Mouse (Mus musculus) MEL (cell line): ENCODE data around the gene Gm10271. TPM values are rescaled to one million over a fixed set of nuclear protein-coding genes. Genes with fewer than 3 reads are reported as not detected.

Experiments used
- DNase-seq: peaks from one replicate; pipeline ENCODE4 v3.0.0; 2011; ENCODE audit warnings: low read depth, low spot score
- H3K27ac ChIP-seq: 2 replicates; pipeline ENCODE4 v1.5.1; 2012; ENCODE audit warnings: low read depth, mild to moderate bottlenecking, control low read depth, low read length, moderate library complexity; ENCODE audit not compliant: control insufficient read depth
- H3K27me3 ChIP-seq, 2 experiments: fragments of 150-350 bp in 1 of 2; sonication (generic) in 1 of 2; 2 replicates each; pipeline ENCODE4 v1.6.1; 2012; ENCODE audit warnings: low read length in 2 of 2, mild to moderate bottlenecking in 2 of 2, improper control_type of control experiment in 1 of 2, moderate library complexity in 1 of 2; ENCODE audit not compliant: insufficient read depth in 2 of 2, control insufficient read depth in 1 of 2
- H3K36me3 ChIP-seq, 2 experiments: 2 replicates each; pipeline ENCODE4 v1.6.1; 2012 to 2014; ENCODE audit warnings: low read length in 2 of 2, improper control_type of control experiment in 1 of 2, inconsistent platforms in 1 of 2, mild to moderate bottlenecking in 1 of 2; ENCODE audit not compliant: insufficient read depth in 2 of 2, control insufficient read depth in 1 of 2
- H3K4me1 ChIP-seq, 2 experiments: fragments of 150-350 bp in 1 of 2; sonication (generic) in 1 of 2; 2 replicates each; pipeline ENCODE4 v1.6.1; 2012; ENCODE audit warnings: low read length in 2 of 2, improper control_type of control experiment in 1 of 2, mild to moderate bottlenecking in 1 of 2; ENCODE audit not compliant: insufficient read depth in 2 of 2, control insufficient read depth in 1 of 2
- H3K4me3 ChIP-seq, 2 experiments: fragments of 150-350 bp in 1 of 2; sonication (generic) in 1 of 2; 2 replicates each; pipeline ENCODE4 v1.5.1; 2012; ENCODE audit warnings: low read depth in 2 of 2, low read length in 2 of 2, mild to moderate bottlenecking in 2 of 2, moderate library complexity in 2 of 2, control low read depth in 1 of 2, improper control_type of control experiment in 1 of 2; ENCODE audit not compliant: control insufficient read depth in 1 of 2, insufficient read depth in 1 of 2
- H3K79me2 ChIP-seq: 2 replicates; pipeline ENCODE4 v1.6.1; 2012; ENCODE audit warnings: mild to moderate bottlenecking, low read length, moderate library complexity; ENCODE audit not compliant: control insufficient read depth, poor library complexity, insufficient read depth
- H3K9ac ChIP-seq: 2 replicates; pipeline ENCODE4 v1.6.1; 2012; ENCODE audit warnings: low read depth, mild to moderate bottlenecking, control low read depth, low read length, moderate library complexity; ENCODE audit not compliant: control insufficient read depth, poor library complexity, severe bottlenecking
- H3K9me3 ChIP-seq: fragments of 150-350 bp; sonication (generic); replicated peaks from 2 replicates; pipeline ENCODE4 v1.6.1; 2012; ENCODE audit warnings: mild to moderate bottlenecking, low read length, improper control_type of control experiment, moderate library complexity; ENCODE audit not compliant: insufficient read depth
- BHLHE40 ChIP-seq: IDR thresholded peaks from 2 replicates; pipeline ENCODE4 v1.6.1; 2012; ENCODE audit warnings: low read depth, mild to moderate bottlenecking, inconsistent platforms, low read length, improper control_type of control experiment, borderline replicate concordance
- CHD2 ChIP-seq: IDR thresholded peaks from 2 replicates; pipeline ENCODE4 v1.6.1; 2011; ENCODE audit warnings: low read length, improper control_type of control experiment
- CTCF ChIP-seq, 3 experiments: IDR thresholded peaks in 2 of 3; conservative IDR thresholded peaks in 1 of 3; 2 replicates each; pipeline ENCODE4 v1.5.1; 2011 to 2012; ENCODE audit warnings: low read length in 3 of 3, low read depth in 2 of 3, mild to moderate bottlenecking in 2 of 3, improper control_type of control experiment in 1 of 3, inconsistent platforms in 1 of 3, mixed read lengths in 1 of 3, moderate library complexity in 1 of 3; ENCODE audit not compliant: control insufficient read depth in 1 of 3, insufficient read depth in 1 of 3, poor library complexity in 1 of 3, severe bottlenecking in 1 of 3
- E2F4 ChIP-seq: IDR thresholded peaks from 2 replicates; pipeline ENCODE4 v1.6.1; 2011; ENCODE audit warnings: low read depth, low read length, improper control_type of control experiment, borderline replicate concordance
- ELF1 ChIP-seq: IDR thresholded peaks from 2 replicates; pipeline ENCODE4 v1.6.1; 2014; ENCODE audit warnings: low read depth, mild to moderate bottlenecking, inconsistent platforms, low read length, improper control_type of control experiment, moderate library complexity
- ETS1 ChIP-seq: IDR thresholded peaks from 2 replicates; pipeline ENCODE4 v1.6.1; 2012; ENCODE audit warnings: low read depth, mild to moderate bottlenecking, inconsistent platforms, low read length, improper control_type of control experiment, moderate library complexity
- GATA1 ChIP-seq: IDR thresholded peaks from 2 replicates; pipeline ENCODE4 v1.6.1; 2011; ENCODE audit warnings: low read depth, low read length, improper control_type of control experiment
- HCFC1 ChIP-seq: IDR thresholded peaks from 2 replicates; pipeline ENCODE4 v1.6.1; 2012; ENCODE audit warnings: low read depth, mild to moderate bottlenecking, inconsistent platforms, low read length, improper control_type of control experiment, moderate library complexity
- JUND ChIP-seq: IDR thresholded peaks from 2 replicates; pipeline ENCODE4 v1.6.1; 2011; ENCODE audit warnings: low read depth, mild to moderate bottlenecking, improper control_type of control experiment, low read length
- KAT2A ChIP-seq: conservative IDR thresholded peaks from 2 replicates; pipeline ENCODE4 v1.6.1; 2012; ENCODE audit warnings: low read depth, low read length, improper control_type of control experiment, inconsistent platforms
- MAFK ChIP-seq: IDR thresholded peaks from 2 replicates; pipeline ENCODE4 v1.6.1; 2011; ENCODE audit warnings: low read depth, mild to moderate bottlenecking, low read length, improper control_type of control experiment, borderline replicate concordance
- MAX ChIP-seq: IDR thresholded peaks from 2 replicates; pipeline ENCODE4 v1.6.1; 2011; ENCODE audit warnings: low read length, improper control_type of control experiment
- MAZ ChIP-seq: IDR thresholded peaks from 2 replicates; pipeline ENCODE4 v1.6.1; 2012; ENCODE audit warnings: low read depth, mild to moderate bottlenecking, inconsistent platforms, low read length, improper control_type of control experiment
- MYB ChIP-seq: IDR thresholded peaks from 2 replicates; pipeline ENCODE4 v1.6.1; 2011; ENCODE audit warnings: mild to moderate bottlenecking, low read depth, low read length, improper control_type of control experiment
- MYC ChIP-seq: IDR thresholded peaks from 2 replicates; pipeline ENCODE4 v1.6.1; 2011; ENCODE audit warnings: low read depth, mild to moderate bottlenecking, low read length, improper control_type of control experiment, moderate library complexity
- NRF1 ChIP-seq: IDR thresholded peaks from 2 replicates; pipeline ENCODE4 v1.6.1; 2014; ENCODE audit warnings: low read depth, mild to moderate bottlenecking, inconsistent platforms, low read length, improper control_type of control experiment, moderate library complexity; ENCODE audit not compliant: poor library complexity, insufficient read depth, severe bottlenecking
- POLR2A ChIP-seq, 2 experiments: IDR thresholded peaks; 2 replicates each; pipeline ENCODE4 v1.6.1; 2011 to 2012; ENCODE audit warnings: low read length in 2 of 2, mild to moderate bottlenecking in 2 of 2, control low read depth in 1 of 2, improper control_type of control experiment in 1 of 2, low read depth in 1 of 2, moderate library complexity in 1 of 2; ENCODE audit not compliant: control insufficient read depth in 1 of 2, insufficient read depth in 1 of 2, poor library complexity in 1 of 2
- POLR2AphosphoS2 ChIP-seq: IDR thresholded peaks from 2 replicates; pipeline ENCODE4 v1.6.1; 2011; ENCODE audit warnings: low read length, improper control_type of control experiment
- SIN3A ChIP-seq: IDR thresholded peaks from 2 replicates; pipeline ENCODE4 v1.6.1; 2012; ENCODE audit warnings: low read length, improper control_type of control experiment, inconsistent platforms
- TAL1 ChIP-seq: IDR thresholded peaks from 2 replicates; pipeline ENCODE4 v1.6.1; 2012; ENCODE audit warnings: mild to moderate bottlenecking, inconsistent platforms, low read length, moderate library complexity, mixed read lengths
- UBTF ChIP-seq: IDR thresholded peaks from 2 replicates; pipeline ENCODE4 v1.6.1; 2012; ENCODE audit warnings: low read depth, mild to moderate bottlenecking, inconsistent platforms, low read length, improper control_type of control experiment, moderate library complexity, borderline replicate concordance; ENCODE audit not compliant: insufficient read depth
- ZKSCAN1 ChIP-seq: IDR thresholded peaks from 2 replicates; pipeline ENCODE4 v1.6.1; 2012; ENCODE audit warnings: low read depth, mild to moderate bottlenecking, inconsistent platforms, low read length, improper control_type of control experiment, moderate library complexity
- ZNF384 ChIP-seq: IDR thresholded peaks from 2 replicates; pipeline ENCODE4 v1.6.1; 2012; ENCODE audit warnings: low read depth, mild to moderate bottlenecking, inconsistent platforms, low read length, improper control_type of control experiment
- polyA plus RNA-seq, 2 experiments: library from polyadenylated mRNA; stranded (reverse) in 1 of 2; unstranded in 1 of 2; fragments of >175 nt in 1 of 2; fragments of >200 nt in 1 of 2; gene quantifications; 2 replicates each; pipeline versions ENCODE4 v1.2.1 to v1.2.4; 2012; ENCODE audit warnings: low replicate concordance in 2 of 2, low read depth in 1 of 2; ENCODE audit not compliant: insufficient read length in 2 of 2, insufficient read depth in 1 of 2, missing spikeins in 1 of 2
- total RNA-seq: library from RNA; depleted of rRNA; stranded (reverse); fragments of 300-350 nt; gene quantifications from 2 replicates; pipeline ENCODE4 v1.2.3, GENCODE M21; 2012

The Gm10271 gene
- total and polyA plus RNA-seq, 3 experiments, result not detected

- TF ChIP-seq SIN3A (no peak), ZNF384 (no peak), MAFK (no peak), GATA1 (no peak), ZKSCAN1 (no peak), TAL1 (no peak), NRF1 (no peak), MYC (no peak), HCFC1 (no peak), MAX (no peak), BHLHE40 (no peak), JUND (no peak), ETS1 (no peak), ELF1 (no peak), POLR2A (IDR thresholded peaks at IDR 0.05; ENCODE audit: control insufficient read depth in 1 of 2, insufficient read depth in 1 of 2, low read depth in 1 of 2, low read length in 2 of 2, poor library complexity in 1 of 2) (no peak)
- TF ChIP-seq, all 39 proteins: peak for 0
- DNase-seq, result no peak
- no peaks in the 10 kb centered on the region for H3K27me3 ChIP-seq
- H3K9ac ChIP-seq, result no peak overlapping the region
- no peaks in the 10 kb centered on the region for H3K79me2 ChIP-seq
- H3K4me1 ChIP-seq, result no peaks in the 10 kb centered on the region
- H3K27ac ChIP-seq, result no peak overlapping the region
- no peaks in the 10 kb centered on the region for H3K9me3 ChIP-seq
- no peak overlapping the region for H3K4me3 ChIP-seq
- H3K36me3 ChIP-seq, result peaks cover 0 to 5% of the 10 kb centered on the region in 2 experiments; a peak in 1 of 4 replicates
Observed at GRCm38 (mm10) chr10:116913647-116914273, 58.6 kb downstream of the Gm10271 start.

GRCm38 (mm10) chr10:116912850-116913249, 59.6 kb downstream of the Gm10271 start:
- no peak for TF ChIP-seq UBTF
- no peak for TF ChIP-seq SIN3A
- no peak for TF ChIP-seq MYB
- TF ChIP-seq MAFK, result no peak
- TF ChIP-seq KAT2A, result no peak
- TF ChIP-seq ZKSCAN1, result no peak
- no peak for TF ChIP-seq BHLHE40
- TF ChIP-seq CTCF (IDR thresholded peaks at IDR 0.05 in 2 of 3, conservative IDR thresholded peaks at IDR 0.05 in 1 of 3; ENCODE audit: control insufficient read depth in 1 of 3, insufficient read depth in 1 of 3, low read depth in 2 of 3, low read length in 3 of 3, poor library complexity in 1 of 3, severe bottlenecking in 1 of 3), result no peak
- no peak for TF ChIP-seq CHD2
- no peak for TF ChIP-seq GATA1
- TF ChIP-seq POLR2AphosphoS2, result no peak
- TF ChIP-seq E2F4, result no peak
- no peak for TF ChIP-seq ETS1
- TF ChIP-seq JUND, result no peak
- TF ChIP-seq MAZ, result no peak
- H3K27ac ChIP-seq, result no peak overlapping the region

More at GRCm38 (mm10) chr10:116912850-116913249, 59.6 kb downstream of the Gm10271 start:
- H3K27me3 ChIP-seq, result no peaks in the 10 kb centered on the region
- H3K9me3 ChIP-seq, result no peaks in the 10 kb centered on the region
- H3K79me2 ChIP-seq, result no peaks in the 10 kb centered on the region
- peaks cover 0 to 3% of the 10 kb centered on the region in 2 experiments; a peak in 1 of 4 replicates for H3K36me3 ChIP-seq
- H3K4me1 ChIP-seq, result no peaks in the 10 kb centered on the region
- no peak overlapping the region for H3K9ac ChIP-seq
- H3K4me3 ChIP-seq, result no peak overlapping the region
- DNase-seq, result no peak
